Mouse (Mus musculus): ENCODE measurements around the gene Foxj1. TPM values are rescaled to one million over a fixed set of nuclear protein-coding genes. Genes with fewer than 3 reads are reported as not detected.
"Not testable (repeated sequence)": the region's sequence is repeated elsewhere in the genome, so short reads cannot be mapped to it uniquely, and the experiment has no call there.

Foxj1 gene
- polyA plus RNA-seq (2016; fragmentation: Nextera tagmentation; extraction: Ambion mirVana): 2.3 and 3.3 TPM in 2 replicates

GRCm38 (mm10) chr11:116335244-116336036, at the start of gene Foxj1:
Foxj1 (minus strand) TSS chr11:116335399.
- under 1% methylated on average over 61 of the region's 61 CpGs for WGBS
- peak within 1 kb of the TSS; percentile 69 for H3K4me3 ChIP-seq
- peaks cover 76% of the 10 kb centered on the region for H3K27me3 ChIP-seq (replicated peaks; ENCODE audit: low read depth, poor library complexity, severe bottlenecking)
- H3K27ac ChIP-seq (replicated peaks): peak within 1 kb of the TSS; percentile 86
- peaks cover 76% of the 10 kb centered on the region for H3K4me1 ChIP-seq
- no peaks in the 10 kb centered on the region for H3K9me3 ChIP-seq
- peak; percentile 98 for DNase-seq (ENCODE audit: low spot score)
- H3K36me3 ChIP-seq (replicated peaks): peaks cover 3% of the 10 kb centered on the region; the same call in 1 of the 2 replicates

GRCm38 (mm10) chr11:116384171-116384570, 49.0 kb upstream of the Foxj1 start:
- H3K27me3 ChIP-seq (replicated peaks; ENCODE audit: low read depth, poor library complexity, severe bottlenecking): no peaks in the 10 kb centered on the region
- H3K4me1 ChIP-seq: peaks cover 27% of the 10 kb centered on the region
- no peak overlapping the region for H3K4me3 ChIP-seq
- H3K36me3 ChIP-seq (replicated peaks): no peaks in the 10 kb centered on the region; the same call in 1 of the 2 replicates
- DNase-seq (ENCODE audit: low spot score): no peak
- H3K9me3 ChIP-seq: no peaks in the 10 kb centered on the region
- no peak overlapping the region for H3K27ac ChIP-seq (replicated peaks)
- WGBS: 81% methylated on average over 11 of the region's 11 CpGs

- H3K27me3 ChIP-seq (replicated peaks; ENCODE audit: low read depth, poor library complexity, severe bottlenecking); H3K9me3 ChIP-seq; H3K27ac ChIP-seq (replicated peaks); DNase-seq (ENCODE audit: low spot score); H3K4me3 ChIP-seq; H3K36me3 ChIP-seq (replicated peaks): not testable (repeated sequence)
- peaks cover 27% of the 10 kb centered on the region for H3K4me1 ChIP-seq
- WGBS: 90% methylated on average over 5 of the region's 5 CpGs
These were observed 47.9 kb upstream of the Foxj1 start for GRCm38 (mm10) chr11:116383070-116383469.

- Histone ChIP-seq H3K4me3 (no peak overlapping the region), H3K36me3 (replicated peaks) (no peaks in the 10 kb centered on the region), H3K27ac (replicated peaks) (no peak overlapping the region), H3K9me3 (no peaks in the 10 kb centered on the region), H3K27me3 (replicated peaks; ENCODE audit: low read depth, poor library complexity, severe bottlenecking) (no peaks in the 10 kb centered on the region), H3K4me1 (peaks cover 7% of the 10 kb centered on the region)
- WGBS: 87% methylated on average over 7 of the region's 7 CpGs
- DNase-seq (ENCODE audit: low spot score): no peak
These were observed 45.6 kb upstream of the Foxj1 start for GRCm38 (mm10) chr11:116380767-116381166.

- H3K4me1 ChIP-seq: peaks cover 6% of the 10 kb centered on the region
- 86% methylated on average over 6 of the region's 6 CpGs for WGBS
- no peak overlapping the region for H3K4me3 ChIP-seq
- H3K9me3 ChIP-seq: no peaks in the 10 kb centered on the region
- H3K36me3 ChIP-seq (replicated peaks): no peaks in the 10 kb centered on the region
- no peak for DNase-seq (ENCODE audit: low spot score)
- H3K27me3 ChIP-seq (replicated peaks; ENCODE audit: low read depth, poor library complexity, severe bottlenecking): no peaks in the 10 kb centered on the region
- H3K27ac ChIP-seq (replicated peaks): no peak overlapping the region
These were observed 44.3 kb upstream of the Foxj1 start for GRCm38 (mm10) chr11:116379530-116379929.

GRCm38 (mm10) chr11:116376945-116377661, 41.9 kb upstream of the Foxj1 start:
- Histone ChIP-seq H3K9me3 (no peaks in the 10 kb centered on the region), H3K4me1 (peaks cover 8% of the 10 kb centered on the region), H3K4me3 (no peak overlapping the region), H3K27me3 (replicated peaks; ENCODE audit: low read depth, poor library complexity, severe bottlenecking) (no peaks in the 10 kb centered on the region), H3K36me3 (replicated peaks) (no peaks in the 10 kb centered on the region), H3K27ac (replicated peaks) (no peak overlapping the region)
- WGBS: 62% methylated on average over 7 of the region's 7 CpGs
- no peak for DNase-seq (ENCODE audit: low spot score)

GRCm38 (mm10) chr11:116371894-116372450, 36.8 kb upstream of the Foxj1 start:
- no peaks in the 10 kb centered on the region for H3K9me3 ChIP-seq
- no peaks in the 10 kb centered on the region for H3K27me3 ChIP-seq (replicated peaks; ENCODE audit: low read depth, poor library complexity, severe bottlenecking)
- H3K36me3 ChIP-seq (replicated peaks): no peaks in the 10 kb centered on the region
- DNase-seq (ENCODE audit: low spot score): no peak
- no peak overlapping the region for H3K4me3 ChIP-seq
- 65% methylated on average over 4 of the region's 4 CpGs for WGBS
- H3K27ac ChIP-seq (replicated peaks): peak overlapping the region; percentile 35; the same call in 1 of the 2 replicates
- H3K4me1 ChIP-seq: peaks cover 27% of the 10 kb centered on the region

- H3K27me3 ChIP-seq (replicated peaks; ENCODE audit: low read depth, poor library complexity, severe bottlenecking): no peaks in the 10 kb centered on the region
- WGBS: 64% methylated on average over 5 of the region's 5 CpGs
- no peaks in the 10 kb centered on the region for H3K9me3 ChIP-seq
- no peak overlapping the region for H3K4me3 ChIP-seq
- H3K4me1 ChIP-seq: peaks cover 32% of the 10 kb centered on the region
- no peak for DNase-seq (ENCODE audit: low spot score)
- H3K27ac ChIP-seq (replicated peaks): no peak overlapping the region
- no peaks in the 10 kb centered on the region for H3K36me3 ChIP-seq (replicated peaks)
These were observed 34.4 kb upstream of the Foxj1 start for GRCm38 (mm10) chr11:116369633-116370032.

GRCm38 (mm10) chr11:116369051-116369450, 33.9 kb upstream of the Foxj1 start:
- Histone ChIP-seq H3K27me3 (replicated peaks; ENCODE audit: low read depth, poor library complexity, severe bottlenecking) (no peaks in the 10 kb centered on the region), H3K27ac (replicated peaks) (0 out of 2 replicates have a peak overlapping the region, but pooled peaks have one; percentile 15), H3K4me1 (peaks cover 32% of the 10 kb centered on the region), H3K36me3 (replicated peaks) (no peaks in the 10 kb centered on the region), H3K4me3 (no peak overlapping the region), H3K9me3 (no peaks in the 10 kb centered on the region)
- whole genome bisulfite sequencing: 93% methylated on average over 14 of the region's 14 CpGs
- no peak for DNase-seq (ENCODE audit: low spot score)

- no peak overlapping the region for H3K27ac ChIP-seq (replicated peaks)
- H3K4me1 ChIP-seq: peaks cover 36% of the 10 kb centered on the region
- H3K4me3 ChIP-seq: no peak overlapping the region
- H3K36me3 ChIP-seq (replicated peaks): no peaks in the 10 kb centered on the region
- no peaks in the 10 kb centered on the region for H3K9me3 ChIP-seq
- DNase-seq (ENCODE audit: low spot score): peak; percentile 82
- WGBS: 20% methylated on average over 9 of the region's 9 CpGs
- H3K27me3 ChIP-seq (replicated peaks; ENCODE audit: low read depth, poor library complexity, severe bottlenecking): no peaks in the 10 kb centered on the region
These were observed 32.9 kb upstream of the Foxj1 start for GRCm38 (mm10) chr11:116368116-116368515.

- 90% methylated on average over 1 of the region's 1 CpGs for WGBS
- DNase-seq (ENCODE audit: low spot score): no peak
- H3K27ac ChIP-seq (replicated peaks): no peak overlapping the region
- no peaks in the 10 kb centered on the region for H3K27me3 ChIP-seq (replicated peaks; ENCODE audit: low read depth, poor library complexity, severe bottlenecking)
- H3K4me3 ChIP-seq: no peak overlapping the region
- peaks cover 35% of the 10 kb centered on the region for H3K4me1 ChIP-seq
- H3K9me3 ChIP-seq: no peaks in the 10 kb centered on the region
- 0 out of 2 replicates have a peak, but pooled peaks cover 3% of the 10 kb centered on the region for H3K36me3 ChIP-seq (replicated peaks)
These were observed 31.4 kb upstream of the Foxj1 start for GRCm38 (mm10) chr11:116366647-116367046.

GRCm38 (mm10) chr11:116366124-116366523, 30.9 kb upstream of the Foxj1 start:
- Histone ChIP-seq H3K27ac (replicated peaks) (no peak overlapping the region), H3K27me3 (replicated peaks; ENCODE audit: low read depth, poor library complexity, severe bottlenecking) (no peaks in the 10 kb centered on the region), H3K4me1 (peaks cover 31% of the 10 kb centered on the region), H3K9me3 (no peaks in the 10 kb centered on the region), H3K4me3 (no peak overlapping the region), H3K36me3 (replicated peaks) (peaks cover 7% of the 10 kb centered on the region; the same call in 1 of the 2 replicates)
- no peak for DNase-seq (ENCODE audit: low spot score)
- WGBS: 77% methylated on average over 2 of the region's 2 CpGs

All from embryonic facial prominence, embryonic 10.5 days (tissue).